Mouse (Mus musculus) hindbrain, embryonic 11.5 days (tissue): Measurements from ENCODE around the gene Ccdc77. TPM values are rescaled to one million over a fixed set of nuclear protein-coding genes. Genes with fewer than 3 reads are reported as not detected.
A peak's percentile ranks its signal among the peaks of the same experiment; 100 is the strongest.
"Not testable (repeated sequence)": the region's sequence is repeated elsewhere in the genome, so short reads cannot be mapped to it uniquely, and the experiment has no call there.

ENCODE experiments used
- ATAC-seq: fragments of 200-750 bp; cut with Nextera tagmentation; 2 replicates; pipeline ENCODE4 v1.8.0; 2017; ENCODE audit warnings: mild to moderate bottlenecking, moderate TSS enrichment, moderate library complexity; ENCODE audit not compliant: low FRiP score
- DNase-seq: peaks from one replicate; pipeline ENCODE4 v3.0.0-alpha.2; 2015; ENCODE audit warnings: low spot score
- H3K27ac ChIP-seq: fragments of 300-500 bp; sonication (generic); 2 replicates; pipeline ENCODE4 v1.5.1; 2014; ENCODE audit warnings: mild to moderate bottlenecking, low read depth, low read length
- H3K27me3 ChIP-seq: fragments of 300-500 bp; sonication (generic); 2 replicates; pipeline ENCODE4 v1.6.1; 2014; ENCODE audit warnings: mild to moderate bottlenecking, low read length, moderate library complexity, mixed read lengths; ENCODE audit not compliant: control insufficient read depth, insufficient read depth
- H3K36me3 ChIP-seq: fragments of 300-500 bp; sonication (generic); 2 replicates; pipeline ENCODE4 v1.6.1; 2014; ENCODE audit warnings: mild to moderate bottlenecking, low read length, moderate library complexity, mixed read lengths; ENCODE audit not compliant: control insufficient read depth, insufficient read depth
- H3K4me1 ChIP-seq: fragments of 300-500 bp; sonication (generic); replicated peaks from 2 replicates; pipeline ENCODE4 v1.6.1; 2014; ENCODE audit warnings: low read length, mixed read lengths; ENCODE audit not compliant: control insufficient read depth, insufficient read depth
- H3K4me2 ChIP-seq: fragments of 300-500 bp; sonication (generic); replicated peaks from 2 replicates; pipeline ENCODE4 v1.6.1; 2014; ENCODE audit warnings: mild to moderate bottlenecking, low read depth, low read length
- H3K4me3 ChIP-seq: fragments of 300-500 bp; sonication (generic); 2 replicates; pipeline ENCODE4 v1.5.1; 2014; ENCODE audit warnings: low read depth, low read length
- H3K9ac ChIP-seq: fragments of 300-500 bp; sonication (generic); 2 replicates; pipeline ENCODE4 v1.6.1; 2014; ENCODE audit warnings: low read depth, low read length
- H3K9me3 ChIP-seq: fragments of 300-500 bp; sonication (generic); 2 replicates; pipeline ENCODE4 v1.6.1; 2016; ENCODE audit warnings: low read length; ENCODE audit not compliant: control insufficient read depth
- WGBS: fragments of 180-500 bp; shearing (Covaris S2); extraction: QIAGEN DNeasy Blood & Tissue Kit; methylation state at CpG from one replicate; pipeline ENCODE4 v1.1.7; 2014; 5-methylcytosine and 5-hydroxymethylcytosine counted together
- polyA plus RNA-seq: library from polyadenylated mRNA; unstranded; fragments of >200 nt; fragmentation: Nextera tagmentation; extraction: Ambion mirVana; gene quantifications from 2 replicates; pipeline ENCODE4 v1.2.1, GENCODE M21; 2014

Ccdc77 gene
- polyA plus RNA-seq, 1 experiment from 2014 or later = 24.8 TPM

GRCm38 (mm10) chr6:120296589-120296988 is 67.6 kb downstream of the Ccdc77 start:
- not testable (repeated sequence) for H3K4me2 ChIP-seq, H3K4me3 ChIP-seq, H3K9me3 ChIP-seq, DNase-seq, H3K36me3 ChIP-seq, H3K9ac ChIP-seq, H3K27ac ChIP-seq, ATAC-seq, H3K4me1 ChIP-seq
- peaks cover 19% of the 10 kb centered on the region for H3K27me3 ChIP-seq
- WGBS = 93% methylated on average over 2 of the region's 2 CpGs

- Histone ChIP-seq H3K27me3 (peaks cover 19% of the 10 kb centered on the region), H3K27ac (no peak overlapping the region), H3K4me2 (peak overlapping the region; percentile 99), H3K9ac (peak overlapping the region; percentile 52), H3K9me3 (no peaks in the 10 kb centered on the region), H3K36me3 (no peaks in the 10 kb centered on the region), H3K4me1 (no peaks in the 10 kb centered on the region), H3K4me3 (peak overlapping the region; percentile 73)
- DNase-seq (no peak), ATAC-seq (peak; percentile 61)
- WGBS = 2% methylated on average over 15 of the region's 16 CpGs
Measured at GRCm38 (mm10) chr6:120294785-120295133, 69.4 kb downstream of the Ccdc77 start.

- under 1% methylated on average over 70 of the region's 79 CpGs for WGBS
- Histone ChIP-seq H3K4me2 (peak within 1 kb of the TSS; percentile 99), H3K27ac (no peak within 1 kb of the TSS), H3K4me1 (no peaks in the 10 kb centered on the region), H3K9me3 (no peaks in the 10 kb centered on the region), H3K27me3 (peaks cover 19% of the 10 kb centered on the region), H3K36me3 (no peaks in the 10 kb centered on the region), H3K9ac (peak within 1 kb of the TSS; percentile 52), H3K4me3 (peak within 1 kb of the TSS; percentile 73)
- ATAC-seq = peak; percentile 70
- DNase-seq = peak; percentile 68
Measured at GRCm38 (mm10) chr6:120294056-120294784, 70.0 kb downstream of the Ccdc77 start, which contains the start of the genes D330020A13Rik and B4galnt3. TSS of gene D330020A13Rik (plus strand) at chr6:120294364. TSS of gene B4galnt3 (minus strand) at chr6:120294559.

- WGBS = 91% methylated on average over 7 of the region's 7 CpGs
- Histone ChIP-seq H3K36me3 (no peaks in the 10 kb centered on the region), H3K4me1 (no peaks in the 10 kb centered on the region), H3K9ac (no peak overlapping the region), H3K4me2 (no peak overlapping the region), H3K27ac (no peak overlapping the region), H3K27me3 (peaks cover 19% of the 10 kb centered on the region), H3K4me3 (no peak overlapping the region), H3K9me3 (no peaks in the 10 kb centered on the region)
- no peak for ATAC-seq
- no peak for DNase-seq
Measured at GRCm38 (mm10) chr6:120291396-120292009, 72.7 kb downstream of the Ccdc77 start.

GRCm38 (mm10) chr6:120289430-120289829 is 74.7 kb downstream of the Ccdc77 start:
- H3K4me1 ChIP-seq = no peaks in the 10 kb centered on the region
- no peaks in the 10 kb centered on the region for H3K9me3 ChIP-seq
- ATAC-seq (no peak), DNase-seq (no peak)
- no peak overlapping the region for H3K27ac ChIP-seq
- H3K4me2 ChIP-seq = no peak overlapping the region
- peaks cover 15% of the 10 kb centered on the region for H3K27me3 ChIP-seq
- no peak overlapping the region for H3K9ac ChIP-seq
- H3K36me3 ChIP-seq = no peaks in the 10 kb centered on the region
- no peak overlapping the region for H3K4me3 ChIP-seq
- WGBS = 85% methylated on average over 4 of the region's 4 CpGs

- Histone ChIP-seq H3K27ac (no peak overlapping the region), H3K36me3 (no peaks in the 10 kb centered on the region), H3K4me3 (no peak overlapping the region), H3K4me2 (no peak overlapping the region), H3K27me3 (peaks cover 8% of the 10 kb centered on the region), H3K4me1 (no peaks in the 10 kb centered on the region), H3K9ac (no peak overlapping the region), H3K9me3 (no peaks in the 10 kb centered on the region)
- no peak for ATAC-seq
- no peak for DNase-seq
- 40% methylated on average over 7 of the region's 7 CpGs for WGBS
Measured at GRCm38 (mm10) chr6:120288541-120288940, 75.6 kb downstream of the Ccdc77 start.

GRCm38 (mm10) chr6:120287279-120287678 is 76.9 kb downstream of the Ccdc77 start:
- no peak overlapping the region for H3K4me2 ChIP-seq
- no peak overlapping the region for H3K27ac ChIP-seq
- no peaks in the 10 kb centered on the region for H3K9me3 ChIP-seq
- H3K4me3 ChIP-seq = no peak overlapping the region
- no peaks in the 10 kb centered on the region for H3K4me1 ChIP-seq
- no peak overlapping the region for H3K9ac ChIP-seq
- H3K27me3 ChIP-seq = no peaks in the 10 kb centered on the region
- H3K36me3 ChIP-seq = no peaks in the 10 kb centered on the region
- ATAC-seq (no peak), DNase-seq (no peak)
- WGBS = 91% methylated on average over 9 of the region's 9 CpGs

GRCm38 (mm10) chr6:120276874-120277449 is 87.2 kb downstream of the Ccdc77 start:
- no peaks in the 10 kb centered on the region; the same call in 1 of the 2 replicates for H3K4me1 ChIP-seq
- H3K4me3 ChIP-seq = no peak overlapping the region
- WGBS = 81% methylated on average over 7 of the region's 7 CpGs
- DNase-seq = no peak
- no peak overlapping the region for H3K27ac ChIP-seq
- no peak overlapping the region for H3K9ac ChIP-seq
- H3K9me3 ChIP-seq = no peaks in the 10 kb centered on the region
- no peaks in the 10 kb centered on the region for H3K36me3 ChIP-seq
- H3K27me3 ChIP-seq = no peaks in the 10 kb centered on the region
- no peak overlapping the region for H3K4me2 ChIP-seq
- ATAC-seq = no peak
